Mouse (Mus musculus) thymus, adult 2 months (tissue): ENCODE results near the gene Wdr31. TPM values are rescaled to one million over a fixed set of nuclear protein-coding genes. Genes with fewer than 3 reads are reported as not detected.

Experiments
- DNase-seq: peaks from one replicate; pipeline ENCODE4 v3.0.0; 2021
- H3K27ac ChIP-seq: fragments of 200-500 bp; 2 replicates; pipeline ENCODE4 v1.5.1; 2012; ENCODE audit warnings: low read length, control low read depth; ENCODE audit not compliant: control insufficient read depth, insufficient read depth
- H3K27me3 ChIP-seq: fragments of 200-500 bp; 2 replicates; pipeline ENCODE4 v1.6.1; 2012; ENCODE audit warnings: mild to moderate bottlenecking, low read length, moderate library complexity, mixed read lengths; ENCODE audit not compliant: control insufficient read depth, insufficient read depth
- H3K36me3 ChIP-seq: fragments of 200-500 bp; 2 replicates; pipeline ENCODE4 v1.6.1; 2012; ENCODE audit warnings: mild to moderate bottlenecking, low read length, moderate library complexity; ENCODE audit not compliant: control insufficient read depth, insufficient read depth
- H3K4me1 ChIP-seq: fragments of 200-500 bp; replicated peaks from 2 replicates; pipeline ENCODE4 v1.6.1; 2012; ENCODE audit warnings: low read length; ENCODE audit not compliant: control insufficient read depth, insufficient read depth
- H3K4me3 ChIP-seq: fragments of 200-500 bp; 2 replicates; pipeline ENCODE4 v1.5.1; 2012; ENCODE audit warnings: mild to moderate bottlenecking, low read length, control low read depth, moderate library complexity; ENCODE audit not compliant: control insufficient read depth, insufficient read depth
- CTCF ChIP-seq: fragments of 200-500 bp; IDR thresholded peaks from 2 replicates; pipeline ENCODE4 v1.5.1; 2012; ENCODE audit warnings: mild to moderate bottlenecking, control low read depth, low read length, moderate library complexity, borderline replicate concordance; ENCODE audit not compliant: control insufficient read depth, poor library complexity, insufficient read depth; ENCODE audit errors: extremely low read depth
- POLR2A ChIP-seq: fragments of 200-500 bp; IDR thresholded peaks from 2 replicates; pipeline ENCODE4 v1.6.1; 2012; ENCODE audit warnings: mild to moderate bottlenecking, low read length, control low read depth, moderate library complexity; ENCODE audit not compliant: control insufficient read depth, poor library complexity, insufficient read depth; ENCODE audit errors: extremely low read depth
- WGBS: fragments of 180-500 bp; shearing (Covaris S2); methylation state at CpG from one replicate; pipeline ENCODE4 v1.1.7; 2018; 5-methylcytosine and 5-hydroxymethylcytosine counted together
- polyA plus RNA-seq: library from polyadenylated mRNA; depleted of rRNA; stranded (reverse); fragments of >200 nt; gene quantifications from 2 replicates; pipeline ENCODE4 v1.2.3, GENCODE M21; 2012

Gene Wdr31
- polyA plus RNA-seq, 1 experiment: 1.9 TPM

DNA sequence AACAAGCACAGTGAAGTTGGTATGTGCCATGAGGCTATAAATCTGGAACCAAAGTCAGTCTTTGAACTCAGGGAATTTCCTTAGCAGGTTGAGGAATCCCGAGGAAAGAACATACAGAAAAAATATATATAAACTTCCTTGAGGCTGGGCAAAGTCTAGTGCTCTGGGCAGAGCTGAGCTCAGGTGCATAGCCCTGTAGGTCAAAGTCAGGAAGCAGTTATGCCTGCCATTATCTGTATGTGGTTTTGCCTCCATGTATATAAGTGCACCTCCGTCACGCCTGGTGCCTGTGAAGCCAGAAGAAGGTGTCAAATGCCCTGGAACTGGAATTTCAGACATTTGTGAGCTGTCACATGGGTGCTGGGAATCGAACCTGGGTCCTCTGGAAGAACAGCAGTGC is 30.1 kb upstream of the Wdr31 start:
- Histone ChIP-seq H3K4me3 (no peak overlapping the region), H3K27ac (no peak overlapping the region), H3K27me3 (no peaks in the 10 kb centered on the region), H3K4me1 (peaks cover 15% of the 10 kb centered on the region), H3K36me3 (no peaks in the 10 kb centered on the region)
- 89% methylated on average over 4 of the region's 4 CpGs for WGBS
- DNase-seq: no peak
- TF ChIP-seq CTCF (no peak), POLR2A (no peak)

DNA sequence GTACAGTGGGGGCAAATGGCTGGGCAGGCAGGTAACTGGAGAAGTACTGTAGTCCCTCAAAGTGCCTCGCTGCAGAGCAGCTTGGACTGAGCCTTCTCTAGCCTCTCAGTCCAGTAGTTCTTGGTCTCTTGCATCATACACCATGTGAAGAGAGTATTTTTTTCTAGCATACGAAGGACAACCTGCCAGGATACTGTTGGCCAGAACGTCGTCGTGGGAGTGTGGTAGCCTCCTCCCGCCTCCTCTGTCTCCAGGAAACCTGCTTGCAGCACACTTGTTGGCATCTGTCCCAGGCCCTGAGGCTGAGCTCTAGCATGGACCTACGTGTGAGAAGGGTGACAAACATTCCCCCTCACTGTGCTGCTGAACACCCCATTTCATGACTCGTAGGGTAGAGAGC is 26.1 kb upstream of the Wdr31 start:
- DNase-seq: no peak
- WGBS: 25% methylated on average over 8 of the region's 8 CpGs

GRCm38 (mm10) chr4:62495946-62496345 is 25.2 kb upstream of the Wdr31 start:
- TF ChIP-seq CTCF: no peak
- no peak for TF ChIP-seq POLR2A
- no peak overlapping the region for H3K27ac ChIP-seq

More for the DNA sequence above, 26.1 kb upstream of the Wdr31 start:
- TF ChIP-seq POLR2A: no peak
- TF ChIP-seq CTCF: no peak
- Histone ChIP-seq H3K27ac (no peak overlapping the region), H3K4me3 (no peak overlapping the region), H3K36me3 (no peaks in the 10 kb centered on the region), H3K4me1 (peaks cover 4% of the 10 kb centered on the region), H3K27me3 (no peaks in the 10 kb centered on the region)

DNA sequence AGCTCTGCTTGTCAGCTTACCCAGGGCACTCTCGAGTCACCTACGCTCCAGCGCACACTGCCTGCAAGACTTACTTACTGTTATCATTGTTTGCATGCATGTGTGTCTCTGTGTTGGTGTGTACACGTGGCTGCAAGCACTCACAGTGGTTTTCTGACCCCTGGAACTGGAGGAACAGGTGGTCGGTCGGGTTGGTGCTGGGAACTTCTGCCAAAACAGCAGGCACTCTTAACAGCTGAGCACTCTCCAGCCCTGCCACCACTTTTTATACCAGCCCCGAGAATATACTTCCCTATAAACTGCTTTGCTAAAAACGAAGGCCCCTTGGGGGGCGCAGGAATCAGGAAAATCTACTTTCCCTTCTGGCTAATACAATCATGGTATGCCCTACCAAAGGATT is 23.5 kb upstream of the Wdr31 start:
- no peak for TF ChIP-seq POLR2A
- no peak for TF ChIP-seq CTCF
- no peak for DNase-seq
- Histone ChIP-seq H3K4me3 (no peak overlapping the region), H3K36me3 (no peaks in the 10 kb centered on the region), H3K4me1 (no peaks in the 10 kb centered on the region), H3K27me3 (no peaks in the 10 kb centered on the region), H3K27ac (no peak overlapping the region)
- WGBS: 48% methylated on average over 9 of the region's 9 CpGs

More at GRCm38 (mm10) chr4:62495946-62496345, 25.2 kb upstream of the Wdr31 start:
- H3K36me3 ChIP-seq: no peaks in the 10 kb centered on the region
- H3K4me3 ChIP-seq: no peak overlapping the region
- H3K27me3 ChIP-seq: no peaks in the 10 kb centered on the region
- DNase-seq: no peak
- no peaks in the 10 kb centered on the region for H3K4me1 ChIP-seq
- WGBS: 94% methylated on average over 8 of the region's 8 CpGs

DNA sequence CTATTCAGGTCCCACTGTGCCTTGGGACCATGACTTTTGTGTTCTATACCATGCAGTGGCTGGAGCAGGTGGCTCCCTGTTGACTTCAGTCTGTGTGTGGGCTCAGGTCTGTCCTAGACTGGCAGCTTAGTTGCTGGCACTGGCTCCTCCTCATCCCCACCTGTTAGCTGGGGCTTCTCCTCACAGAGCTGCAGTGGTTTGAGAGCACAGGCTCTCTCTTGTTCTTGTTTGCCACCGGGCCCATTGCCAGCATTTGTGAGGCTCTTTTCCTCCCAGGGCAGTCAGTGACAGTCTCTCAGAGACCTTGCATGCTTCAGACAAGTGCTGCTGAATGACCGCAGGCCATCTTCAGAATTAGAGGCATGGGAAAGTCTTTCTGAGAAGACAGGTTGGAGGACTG is 22.0 kb upstream of the Wdr31 start:
- no peaks in the 10 kb centered on the region for H3K36me3 ChIP-seq
- TF ChIP-seq POLR2A: no peak
- no peak for TF ChIP-seq CTCF
- no peaks in the 10 kb centered on the region for H3K27me3 ChIP-seq

GRCm38 (mm10) chr4:62487914-62488313 is 17.2 kb upstream of the Wdr31 start:
- DNase-seq: no peak
- no peak overlapping the region for H3K4me3 ChIP-seq
- TF ChIP-seq POLR2A (no peak), CTCF (no peak)
- no peaks in the 10 kb centered on the region for H3K27me3 ChIP-seq
- no peaks in the 10 kb centered on the region for H3K36me3 ChIP-seq
- WGBS: 94% methylated on average over 2 of the region's 2 CpGs
- peaks cover 11% of the 10 kb centered on the region for H3K4me1 ChIP-seq
- no peak overlapping the region for H3K27ac ChIP-seq

More for the DNA sequence above, 22.0 kb upstream of the Wdr31 start:
- Histone ChIP-seq H3K4me1 (no peaks in the 10 kb centered on the region), H3K4me3 (no peak overlapping the region), H3K27ac (no peak overlapping the region)
- WGBS: 85% methylated on average over 2 of the region's 2 CpGs
- DNase-seq: no peak

- H3K4me3 ChIP-seq: no peak overlapping the region
- H3K4me1 ChIP-seq: peaks cover 11% of the 10 kb centered on the region
- DNase-seq: no peak
- WGBS: 91% methylated on average over 5 of the region's 5 CpGs
- no peak overlapping the region for H3K27ac ChIP-seq
- no peaks in the 10 kb centered on the region for H3K36me3 ChIP-seq
- no peaks in the 10 kb centered on the region for H3K27me3 ChIP-seq
- TF ChIP-seq CTCF (no peak), POLR2A (no peak)
These were observed 16.5 kb upstream of the Wdr31 start for GRCm38 (mm10) chr4:62487172-62487571.
